8 mouse cellular contexts compared by ENCODE assay signal in genomic region chr12:36317820-36318135, GRCm38 (mm10). TPM values are rescaled to one million over a fixed set of nuclear protein-coding genes. Genes with fewer than 3 reads are reported as not detected.
DNase-seq lines count a peak whose midpoint lies in the region; ATAC-seq and TF ChIP-seq lines count a peak whose summit lies in the region.
"Had no signal": no experiment of that assay in that cellular context is flagged by ENCODE, and none has a peak within 500 bp of the region (broad histone marks: within the 10 kb centered on the region; RNA-seq: fewer than 3 reads in every experiment).

No protein-coding gene starts in this region.

- no peaks in the 10 kb centered on the region; the same call in 1 of the 2 replicates for H3K27me3 ChIP-seq in embryonic facial prominence, embryonic 10.5 days (replicated peaks; ENCODE audit: low read depth, poor library complexity, severe bottlenecking)
- H3K27me3 ChIP-seq in hindbrain, postnatal 0 days (ENCODE audit: insufficient read depth, low read length) = no peaks in the 10 kb centered on the region
- H3K27me3 ChIP-seq in limb, embryonic 14.5 days (ENCODE audit: control insufficient read depth, insufficient read depth, low read length) = no peaks in the 10 kb centered on the region

- H3K4me2 ChIP-seq in hindbrain, postnatal 0 days (ENCODE audit: low read depth, low read length) = peak overlapping the region; percentile 88
- peak overlapping the region; percentile 78 for H3K4me2 ChIP-seq in limb, embryonic 14.5 days (replicated peaks; ENCODE audit: low read depth, low read length, severe bottlenecking)

- H3K27ac ChIP-seq in embryonic facial prominence, embryonic 10.5 days (replicated peaks) = no peak overlapping the region; the same call in 1 of the 2 replicates
- no peak overlapping the region for H3K27ac ChIP-seq in hindbrain, postnatal 0 days
- 0 out of 2 replicates have a peak overlapping the region, but pooled peaks have one; percentile 82 for H3K27ac ChIP-seq in limb, embryonic 14.5 days (replicated peaks; ENCODE audit: low read depth, low read length)
- no peak overlapping the region for H3K27ac ChIP-seq in layer of hippocampus, adult 2 months

- TF ChIP-seq CTCF in hindbrain, postnatal 0 days (IDR thresholded peaks at IDR 0.05; ENCODE audit: low read depth) = no peak
- no peak for TF ChIP-seq CTCF in layer of hippocampus, adult 2 months (conservative IDR thresholded peaks at IDR 0.05)

- 17% methylated on average over 3 of the region's 3 CpGs for WGBS in embryonic facial prominence, embryonic 10.5 days
- 18% methylated on average over 3 of the region's 3 CpGs for WGBS in hindbrain, postnatal 0 days
- under 1% methylated on average over 3 of the region's 3 CpGs for WGBS in limb, embryonic 14.5 days

- peak overlapping the region; percentile 64 for H3K4me3 ChIP-seq in embryonic facial prominence, embryonic 10.5 days
- H3K4me3 ChIP-seq in hindbrain, postnatal 0 days (ENCODE audit: low read length) = peak overlapping the region; percentile 43; the same call in 1 of the 2 replicates
- H3K4me3 ChIP-seq in limb, embryonic 14.5 days (replicated peaks; ENCODE audit: low read length) = peak overlapping the region; percentile 49; the same call in 1 of the 2 replicates
- no peak overlapping the region for H3K4me3 ChIP-seq in layer of hippocampus, adult 2 months
- H3K4me3 ChIP-seq: myocyte had no signal

- H3K9me3 ChIP-seq in embryonic facial prominence, embryonic 10.5 days = no peaks in the 10 kb centered on the region
- H3K9me3 ChIP-seq in hindbrain, postnatal 0 days (ENCODE audit: low read length) = no peaks in the 10 kb centered on the region
- H3K9me3 ChIP-seq in limb, embryonic 14.5 days (ENCODE audit: control insufficient read depth, low read length) = no peaks in the 10 kb centered on the region

- H3K4me1 ChIP-seq in embryonic facial prominence, embryonic 10.5 days = peaks cover 43% of the 10 kb centered on the region
- no peaks in the 10 kb centered on the region for H3K4me1 ChIP-seq in hindbrain, postnatal 0 days (ENCODE audit: insufficient read depth, low read length)
- peaks cover 14% of the 10 kb centered on the region for H3K4me1 ChIP-seq in limb, embryonic 14.5 days (ENCODE audit: control insufficient read depth, insufficient read depth, low read length)

- peak; percentile 68 for DNase-seq in Muller cell, postnatal 12 days (ENCODE audit: inconsistent ontology term)
- no peak for DNase-seq in embryonic facial prominence, embryonic 10.5 days (ENCODE audit: low spot score)
- DNase-seq in hindbrain, postnatal 0 days (ENCODE audit: low spot score) = no peak
- DNase-seq in limb, embryonic 14.5 days (ENCODE audit: low spot score) = peak; percentile 32
- DNase-seq in frontal cortex, postnatal 10 days (ENCODE audit: low spot score in 2 of 2) = no peak
- DNase-seq in layer of hippocampus, adult 2 months (ENCODE audit: low spot score in 2 of 2) = no peak
- no peak for DNase-seq in frontal cortex, adult 2 months (ENCODE audit: extremely low spot score in 1 of 2, low spot score in 1 of 2)

- TF ChIP-seq POLR2A in limb, embryonic 14.5 days (IDR thresholded peaks at IDR 0.05; ENCODE audit: borderline replicate concordance, extremely low read depth, insufficient read depth, insufficient read length) = no peak

- no peak overlapping the region for H3K9ac ChIP-seq in hindbrain, postnatal 0 days (replicated peaks; ENCODE audit: low read length)
- no peak overlapping the region for H3K9ac ChIP-seq in limb, embryonic 14.5 days (ENCODE audit: low read depth, low read length, severe bottlenecking)

- ATAC-seq in hindbrain, postnatal 0 days = no peak
- no peak for ATAC-seq in limb, embryonic 14.5 days (ENCODE audit: low FRiP score, low read depth)

- no peaks in the 10 kb centered on the region for H3K36me3 ChIP-seq in embryonic facial prominence, embryonic 10.5 days (replicated peaks)
- H3K36me3 ChIP-seq in hindbrain, postnatal 0 days (ENCODE audit: insufficient read depth, low read length) = no peaks in the 10 kb centered on the region
- H3K36me3 ChIP-seq in limb, embryonic 14.5 days (ENCODE audit: control insufficient read depth, insufficient read depth, low read length) = no peaks in the 10 kb centered on the region; the same call in 1 of the 2 replicates

RNA-seq across cellular contexts. Expression of gene Sostdc1, which starts 3.8 kb away (rescaled TPM):
- 21.9 and 23.7 TPM in 2 replicates for polyA plus RNA-seq in embryonic facial prominence, embryonic 10.5 days (2016; fragmentation: Nextera tagmentation; extraction: Ambion mirVana)
- 12.0 and 14.2 TPM in 2 replicates for total RNA-seq in hindbrain, postnatal 0 days (2014; rRNA removed)
- polyA plus RNA-seq in hindbrain, postnatal 0 days (2015; fragmentation: Nextera tagmentation; extraction: Ambion mirVana) = 28.9 and 32.4 TPM in 2 replicates
- 36.1 and 39.5 TPM in 2 replicates for polyA plus RNA-seq in limb, embryonic 14.5 days (2012; rRNA removed)
- 63.8 and 69.7 TPM in 2 replicates for polyA plus RNA-seq in limb, embryonic 14.5 days (2014; fragmentation: Nextera tagmentation; extraction: Ambion mirVana)
- total RNA-seq in layer of hippocampus, adult 2 months (2021) = 1 to 10 TPM; 2.5 to 5.1 TPM
- 0.40 and 0.80 TPM in 2 replicates for polyA plus RNA-seq in frontal cortex, adult 2 months (2012; rRNA removed)
- polyA plus RNA-seq: myocyte had no signal

Comparison
In these comparisons a context has a peak if more than half of its experiments do, and no peak if none do; other contexts are left out.
1. DNase-seq: peak in Muller cell, postnatal 12 days (single experiment) and limb, embryonic 14.5 days (single experiment); none in embryonic facial prominence, embryonic 10.5 days (single experiment), hindbrain, postnatal 0 days (single experiment), frontal cortex, postnatal 10 days (0 of 2), layer of hippocampus, adult 2 months (0 of 2) and frontal cortex, adult 2 months (0 of 2).
2. RNA of gene Sostdc1, which starts 3.8 kb away (polyA plus RNA-seq): 36.1 to 69.7 TPM in limb, embryonic 14.5 days, 28.9 to 32.4 TPM in hindbrain, postnatal 0 days and 21.9 to 23.7 TPM in embryonic facial prominence, embryonic 10.5 days; 0.40 to 0.80 TPM in frontal cortex, adult 2 months; every median in the first group is over 10 times any median in the second.